Mouse (Mus musculus): Measurements from ENCODE around the gene Cldn3. TPM values are rescaled to one million over a fixed set of nuclear protein-coding genes. Genes with fewer than 3 reads are reported as not detected.

Cldn3 gene
- polyA plus RNA-seq, 1 experiment, result 26.7 TPM

DNA sequence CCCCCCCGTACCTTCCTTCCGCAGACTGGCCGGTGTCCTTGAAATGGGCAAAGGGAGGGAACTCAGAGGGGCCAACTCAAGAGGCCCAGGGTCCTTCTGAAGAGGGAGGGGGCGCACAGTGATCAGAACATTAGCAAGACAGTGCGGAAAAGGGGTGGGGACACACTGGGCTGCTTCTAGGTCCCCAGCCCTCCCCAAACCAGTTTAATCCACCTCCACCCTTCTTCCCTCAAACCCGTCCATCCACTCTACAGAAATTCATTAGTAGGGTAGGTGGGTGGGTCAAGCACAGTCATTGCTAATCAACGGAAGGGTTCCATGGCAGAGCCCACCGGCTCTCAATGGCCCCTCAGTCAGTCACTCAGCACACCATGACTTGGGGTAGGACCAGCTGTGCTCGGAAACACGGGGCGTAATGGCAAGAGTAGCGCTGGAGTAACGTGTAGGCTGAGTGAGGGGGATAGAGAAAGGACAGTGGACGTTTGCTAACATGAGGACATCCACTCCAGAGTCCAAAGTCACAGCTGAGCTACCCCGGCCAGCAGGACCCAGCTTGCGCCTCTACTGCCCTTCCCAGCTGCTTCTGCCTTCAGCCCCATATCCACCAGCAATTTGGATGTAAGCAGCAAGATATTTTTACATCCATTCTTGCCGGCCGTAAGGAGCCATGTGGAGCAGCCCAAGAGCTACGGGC lies 40.6 kb upstream of the Cldn3 start:
- H3K27ac ChIP-seq (ENCODE audit: insufficient read depth, low read depth, low read length), result peak overlapping the region; percentile 75
- no peaks in the 10 kb centered on the region; the same call in 1 of the 2 replicates for H3K27me3 ChIP-seq (replicated peaks; ENCODE audit: control insufficient read depth, insufficient read depth, low read length)
- WGBS, result 38% methylated on average over 19 of the region's 19 CpGs
- H3K36me3 ChIP-seq (ENCODE audit: control insufficient read depth, insufficient read depth, low read length), result no peaks in the 10 kb centered on the region
- DNase-seq, result no peak
- peak overlapping the region; percentile 47 for H3K4me3 ChIP-seq (ENCODE audit: insufficient read depth, low read depth, low read length)
- H3K4me1 ChIP-seq (ENCODE audit: control insufficient read depth, insufficient read depth, low read length), result no peaks in the 10 kb centered on the region
- TF ChIP-seq POLR2A (IDR thresholded peaks at IDR 0.05; ENCODE audit: low read depth, low read length) (no peak), CTCF (conservative IDR thresholded peaks at IDR 0.05; ENCODE audit: insufficient read depth, insufficient read length, low read depth, low read length) (no peak)

DNA sequence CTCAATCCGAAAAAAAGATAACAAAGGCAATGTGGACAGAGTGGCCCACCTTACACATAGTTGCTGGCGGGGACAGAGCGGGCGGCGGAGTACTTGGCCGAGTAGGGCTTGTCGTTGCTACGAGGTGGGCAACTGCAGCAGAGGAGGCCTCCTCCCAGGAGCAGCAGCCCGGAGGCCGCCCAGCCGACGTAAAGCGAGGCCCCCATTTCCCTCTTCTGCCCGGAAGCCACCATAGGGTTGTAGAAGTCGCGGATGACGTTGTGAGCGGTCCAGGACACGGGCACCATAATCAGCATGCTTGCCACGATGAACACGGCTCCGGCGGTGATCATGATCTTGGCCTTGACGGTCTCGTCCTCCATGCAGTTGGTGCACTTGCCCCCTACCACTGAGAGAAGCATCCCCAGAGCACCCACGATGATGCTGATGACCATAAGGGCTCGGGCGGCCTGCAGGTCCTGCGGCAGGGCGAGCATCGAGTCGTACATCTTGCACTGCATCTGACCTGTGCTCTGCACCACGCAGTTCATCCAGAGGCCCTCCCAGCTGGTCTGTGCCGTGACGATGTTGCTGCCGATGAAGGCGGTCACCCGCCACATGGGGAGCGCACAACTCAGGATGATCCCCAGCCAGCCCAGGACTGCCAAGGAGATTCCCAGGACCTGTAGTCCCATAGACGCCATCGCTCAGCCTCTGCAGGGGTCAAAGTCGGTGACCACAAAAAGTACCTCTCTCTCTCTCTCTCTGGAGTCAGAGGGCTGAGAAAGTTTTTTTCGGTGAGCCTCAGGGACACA lies 39.8 kb upstream of the Cldn3 start:
- Histone ChIP-seq H3K4me3 (ENCODE audit: insufficient read depth, low read depth, low read length) (peak overlapping the region; percentile 47), H3K27me3 (replicated peaks; ENCODE audit: control insufficient read depth, insufficient read depth, low read length) (no peaks in the 10 kb centered on the region; the same call in 1 of the 2 replicates), H3K4me1 (ENCODE audit: control insufficient read depth, insufficient read depth, low read length) (no peaks in the 10 kb centered on the region), H3K36me3 (ENCODE audit: control insufficient read depth, insufficient read depth, low read length) (no peaks in the 10 kb centered on the region), H3K27ac (ENCODE audit: insufficient read depth, low read depth, low read length) (peak overlapping the region; percentile 75)
- TF ChIP-seq CTCF (conservative IDR thresholded peaks at IDR 0.05; ENCODE audit: insufficient read depth, insufficient read length, low read depth, low read length), result no peak
- TF ChIP-seq POLR2A (IDR thresholded peaks at IDR 0.05; ENCODE audit: low read depth, low read length), result no peak
- DNase-seq, result no peak
- 34% methylated on average over 43 of the region's 43 CpGs for WGBS

DNA sequence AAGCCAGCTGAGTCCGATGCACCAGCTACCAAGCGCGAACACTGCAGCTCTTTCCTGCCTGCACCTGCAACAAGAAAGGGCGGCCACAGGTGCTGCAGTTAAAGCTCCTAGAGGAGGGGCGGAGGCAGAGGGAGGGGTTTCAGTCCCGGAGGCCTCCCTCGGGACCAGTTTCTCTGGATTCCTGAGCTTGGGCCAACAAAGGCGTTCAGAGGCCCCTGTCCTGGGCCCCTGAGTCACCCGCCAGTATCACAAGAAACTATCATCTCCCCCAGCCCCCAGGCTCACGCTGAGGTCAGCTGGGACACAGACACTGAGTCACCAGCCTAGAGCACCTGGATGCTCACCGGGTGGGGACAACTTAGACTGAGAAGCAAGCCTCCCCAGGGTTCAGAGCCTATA lies 39.2 kb upstream of the Cldn3 start, which contains the start of gene Cldn4:
Gene Cldn4 (minus strand): TSS at position 78 of the 399 bp plus-strand sequence.
- no peaks in the 10 kb centered on the region for H3K4me1 ChIP-seq (ENCODE audit: control insufficient read depth, insufficient read depth, low read length)
- TF ChIP-seq CTCF (conservative IDR thresholded peaks at IDR 0.05; ENCODE audit: insufficient read depth, insufficient read length, low read depth, low read length) (no peak), POLR2A (IDR thresholded peaks at IDR 0.05; ENCODE audit: low read depth, low read length) (peak; percentile 53)
- no peaks in the 10 kb centered on the region; the same call in 1 of the 2 replicates for H3K27me3 ChIP-seq (replicated peaks; ENCODE audit: control insufficient read depth, insufficient read depth, low read length)
- 19% methylated on average over 11 of the region's 11 CpGs for WGBS
- peak; percentile 40 for DNase-seq
- H3K4me3 ChIP-seq (ENCODE audit: insufficient read depth, low read depth, low read length), result peak within 1 kb of the TSS; percentile 47
- H3K27ac ChIP-seq (ENCODE audit: insufficient read depth, low read depth, low read length), result peak within 1 kb of the TSS; percentile 75
- H3K36me3 ChIP-seq (ENCODE audit: control insufficient read depth, insufficient read depth, low read length), result no peaks in the 10 kb centered on the region

DNA sequence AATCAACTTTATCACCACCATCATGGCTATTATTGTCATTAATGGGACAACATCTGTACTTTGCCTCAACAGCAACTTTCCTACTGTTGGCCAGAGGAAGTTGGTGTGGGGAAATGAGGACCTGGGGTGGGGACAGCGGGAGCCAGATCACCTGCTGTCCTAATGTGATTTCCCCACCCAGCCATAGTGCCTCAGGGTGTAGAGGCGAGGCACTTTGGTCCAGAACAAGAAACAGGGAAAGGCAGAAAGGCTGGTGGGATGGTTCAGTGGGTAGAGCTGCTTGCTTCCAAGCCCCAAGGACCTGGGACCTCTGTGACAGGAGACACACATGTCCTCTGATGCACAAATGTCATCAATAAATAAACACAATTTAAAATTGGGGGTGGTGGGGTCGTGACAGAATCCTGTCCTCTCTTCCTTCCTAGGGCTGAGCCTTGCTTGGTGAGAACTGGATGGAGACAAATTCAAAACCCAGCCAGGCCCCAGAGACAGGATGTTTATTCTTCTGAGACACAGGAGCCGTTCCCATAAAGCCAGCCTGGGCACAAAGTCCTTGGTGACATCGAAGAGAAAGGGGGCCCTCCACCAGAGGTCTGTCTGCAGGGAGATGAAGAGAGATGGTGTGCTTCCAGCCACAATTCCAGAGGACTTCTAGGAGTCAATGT lies 38.5 kb upstream of the Cldn3 start:
- no peak overlapping the region for H3K27ac ChIP-seq (ENCODE audit: insufficient read depth, low read depth, low read length)
- no peak for DNase-seq
- WGBS, result 53% methylated on average over 5 of the region's 5 CpGs
- H3K36me3 ChIP-seq (ENCODE audit: control insufficient read depth, insufficient read depth, low read length), result no peaks in the 10 kb centered on the region
- TF ChIP-seq POLR2A (IDR thresholded peaks at IDR 0.05; ENCODE audit: low read depth, low read length) (no peak), CTCF (conservative IDR thresholded peaks at IDR 0.05; ENCODE audit: insufficient read depth, insufficient read length, low read depth, low read length) (no peak)
- H3K4me3 ChIP-seq (ENCODE audit: insufficient read depth, low read depth, low read length), result no peak overlapping the region
- H3K27me3 ChIP-seq (replicated peaks; ENCODE audit: control insufficient read depth, insufficient read depth, low read length), result no peaks in the 10 kb centered on the region; the same call in 1 of the 2 replicates
- no peaks in the 10 kb centered on the region for H3K4me1 ChIP-seq (ENCODE audit: control insufficient read depth, insufficient read depth, low read length)

GRCm38 (mm10) chr5:134948085-134948439 lies 38.0 kb upstream of the Cldn3 start:
- H3K4me1 ChIP-seq (ENCODE audit: control insufficient read depth, insufficient read depth, low read length), result no peaks in the 10 kb centered on the region
- TF ChIP-seq POLR2A (IDR thresholded peaks at IDR 0.05; ENCODE audit: low read depth, low read length) (no peak), CTCF (conservative IDR thresholded peaks at IDR 0.05; ENCODE audit: insufficient read depth, insufficient read length, low read depth, low read length) (no peak)
- WGBS, result 57% methylated on average over 4 of the region's 4 CpGs
- no peaks in the 10 kb centered on the region for H3K36me3 ChIP-seq (ENCODE audit: control insufficient read depth, insufficient read depth, low read length)
- no peak overlapping the region for H3K4me3 ChIP-seq (ENCODE audit: insufficient read depth, low read depth, low read length)
- no peak overlapping the region for H3K27ac ChIP-seq (ENCODE audit: insufficient read depth, low read depth, low read length)
- DNase-seq, result no peak
- H3K27me3 ChIP-seq (replicated peaks; ENCODE audit: control insufficient read depth, insufficient read depth, low read length), result no peaks in the 10 kb centered on the region; the same call in 1 of the 2 replicates

DNA sequence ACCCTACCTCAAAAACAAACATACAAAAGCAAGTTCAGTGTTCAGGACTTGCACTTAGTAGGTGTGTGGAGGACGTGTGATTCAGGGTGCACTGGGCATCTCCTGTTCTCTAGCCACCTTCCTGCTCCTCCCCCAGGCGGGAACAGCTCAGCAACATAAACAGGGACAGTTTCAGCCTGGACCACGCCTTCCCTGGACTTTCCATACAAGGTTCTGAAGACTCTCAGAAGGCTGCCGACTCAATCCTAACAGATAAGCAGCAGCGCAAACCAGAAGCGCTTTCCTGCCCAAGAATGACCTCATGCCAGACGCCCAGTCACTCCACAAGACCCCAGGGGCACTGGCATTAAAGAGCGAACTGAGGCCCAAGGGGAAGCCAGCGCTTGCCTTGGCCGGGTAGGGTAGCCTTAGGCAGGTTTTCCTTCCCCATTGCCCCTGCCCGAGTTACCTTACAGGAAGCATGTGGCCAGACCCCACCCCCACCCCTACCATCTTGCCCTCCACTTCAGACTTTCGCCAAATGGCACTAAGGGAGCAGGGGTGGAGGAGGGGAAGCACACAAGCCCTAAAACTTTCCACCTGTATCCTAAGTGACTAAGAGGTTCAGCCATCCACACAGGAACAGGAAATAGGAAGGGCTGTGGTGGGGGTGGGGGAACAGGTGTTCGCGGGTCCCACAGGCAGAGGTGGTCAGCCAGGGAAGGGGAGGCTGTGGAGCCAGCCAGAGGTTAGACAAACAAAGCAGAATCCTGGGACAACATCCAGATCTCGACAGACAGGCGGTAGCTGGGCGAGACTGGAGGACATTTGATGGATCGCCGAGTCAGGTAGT lies 34.7 kb upstream of the Cldn3 start:
- no peak for DNase-seq
- Histone ChIP-seq H3K36me3 (ENCODE audit: control insufficient read depth, insufficient read depth, low read length) (no peaks in the 10 kb centered on the region), H3K27me3 (replicated peaks; ENCODE audit: control insufficient read depth, insufficient read depth, low read length) (no peaks in the 10 kb centered on the region; the same call in 1 of the 2 replicates), H3K4me1 (ENCODE audit: control insufficient read depth, insufficient read depth, low read length) (no peaks in the 10 kb centered on the region), H3K4me3 (ENCODE audit: insufficient read depth, low read depth, low read length) (no peak overlapping the region), H3K27ac (ENCODE audit: insufficient read depth, low read depth, low read length) (peak overlapping the region; percentile 48; the same call in 1 of the 2 replicates)
- TF ChIP-seq CTCF (conservative IDR thresholded peaks at IDR 0.05; ENCODE audit: insufficient read depth, insufficient read length, low read depth, low read length) (no peak), POLR2A (IDR thresholded peaks at IDR 0.05; ENCODE audit: low read depth, low read length) (no peak)
- 7% methylated on average over 19 of the region's 19 CpGs for WGBS

All from kidney, adult 2 months (tissue).